Mouse (Mus musculus) small intestine, adult 2 months (tissue): Measurements from ENCODE around the gene Cript.

Experiments used
- CTCF ChIP-seq: fragments of 200-500 bp; IDR thresholded peaks from 2 replicates; pipeline ENCODE4 v1.5.1; 2012; ENCODE audit warnings: low read depth, mild to moderate bottlenecking, control low read depth, inconsistent platforms, low read length, moderate library complexity, mixed read lengths; ENCODE audit not compliant: insufficient replicate concordance, insufficient read length; ENCODE audit errors: extremely low read depth
- POLR2A ChIP-seq: fragments of 200-500 bp; IDR thresholded peaks from 2 replicates; pipeline ENCODE4 v1.6.1; 2012; ENCODE audit warnings: low read depth, mild to moderate bottlenecking, control low read depth, inconsistent platforms, low read length, moderate library complexity

GRCm38 (mm10) chr17:86982497-86982896 is 42.9 kb upstream of the Cript start:
- TF ChIP-seq CTCF, result peak; percentile 16; the same call in 1 of the 2 replicates
- TF ChIP-seq POLR2A, result no peak
